Mouse (Mus musculus): ENCODE data around the gene Ubtd2. TPM values are rescaled to one million over a fixed set of nuclear protein-coding genes. Genes with fewer than 3 reads are reported as not detected.

Gene Ubtd2
- polyA plus RNA-seq, 1 experiment from 2014 or later: 88.8 TPM

DNA sequence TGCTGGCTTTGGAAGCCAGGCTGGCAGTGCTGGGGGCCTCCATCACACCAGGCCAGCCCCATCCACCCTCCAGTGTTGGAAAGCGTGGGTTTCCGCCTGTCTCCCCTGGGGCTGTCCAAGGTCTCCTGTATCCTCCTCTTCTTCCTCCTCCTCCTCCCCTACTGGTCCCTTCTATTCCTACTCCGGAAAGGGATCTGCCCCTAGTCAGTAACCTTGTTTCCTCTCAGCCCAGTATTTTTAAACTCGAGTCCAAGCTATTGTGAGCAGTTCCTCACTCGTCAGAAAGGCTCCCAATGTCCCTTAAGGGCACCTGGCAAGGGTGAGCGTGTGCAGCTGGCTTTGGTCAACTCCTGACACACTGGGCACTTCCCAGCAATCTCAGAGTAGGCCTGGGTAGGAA lies 83.3 kb downstream of the Ubtd2 start:
- ATAC-seq (ENCODE audit: insufficient number of reproducible peaks, insufficient read depth, low FRiP score, low TSS enrichment, low read depth): no peak
- 72% methylated on average over 6 of the region's 6 CpGs for WGBS
- H3K27ac ChIP-seq: 0 out of 2 replicates have a peak overlapping the region, but pooled peaks have one; percentile 8

DNA sequence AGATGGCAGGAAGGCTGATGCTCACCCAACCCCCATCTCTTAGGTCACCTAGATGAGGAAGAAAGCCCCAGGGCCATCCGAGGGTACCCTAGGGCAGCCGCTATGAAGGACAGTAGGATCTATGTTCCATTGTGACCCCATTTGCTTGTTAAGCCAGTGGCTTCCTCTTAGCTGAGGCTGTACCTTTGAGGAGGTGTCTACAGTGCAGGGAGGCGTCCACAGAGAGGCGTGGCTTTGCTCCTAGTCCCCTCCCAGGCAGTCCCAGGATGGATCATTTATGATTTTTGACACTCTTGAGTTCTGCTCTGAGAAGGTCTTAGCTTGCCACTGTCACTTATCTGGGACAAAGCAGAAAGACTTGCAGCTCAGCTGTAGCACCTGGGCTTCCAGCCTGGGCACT lies 83.7 kb downstream of the Ubtd2 start:
- 88% methylated on average over 4 of the region's 4 CpGs for WGBS
- no peak overlapping the region for H3K9ac ChIP-seq (replicated peaks)
- no peak for ATAC-seq (ENCODE audit: insufficient number of reproducible peaks, insufficient read depth, low FRiP score, low TSS enrichment, low read depth)
- H3K4me2 ChIP-seq: no peak overlapping the region
- no peak overlapping the region for H3K4me3 ChIP-seq (replicated peaks)
- peaks cover 13% of the 10 kb centered on the region for H3K27me3 ChIP-seq
- no peaks in the 10 kb centered on the region for H3K9me3 ChIP-seq
- 0 out of 2 replicates have a peak overlapping the region, but pooled peaks have one; percentile 8 for H3K27ac ChIP-seq
- peaks cover 20% of the 10 kb centered on the region for H3K4me1 ChIP-seq (replicated peaks)
- no peaks in the 10 kb centered on the region for H3K36me3 ChIP-seq

More for the DNA sequence above, 83.3 kb downstream of the Ubtd2 start:
- Histone ChIP-seq H3K9ac (replicated peaks) (no peak overlapping the region), H3K4me1 (replicated peaks) (peaks cover 24% of the 10 kb centered on the region), H3K27me3 (peaks cover 16% of the 10 kb centered on the region), H3K9me3 (no peaks in the 10 kb centered on the region), H3K4me3 (replicated peaks) (no peak overlapping the region), H3K4me2 (no peak overlapping the region), H3K36me3 (no peaks in the 10 kb centered on the region)

- 80% methylated on average over 7 of the region's 7 CpGs for WGBS
- Histone ChIP-seq H3K4me3 (replicated peaks) (no peak overlapping the region), H3K9me3 (no peaks in the 10 kb centered on the region), H3K27me3 (peaks cover 5% of the 10 kb centered on the region), H3K36me3 (no peaks in the 10 kb centered on the region), H3K27ac (no peak overlapping the region), H3K4me1 (replicated peaks) (peaks cover 15% of the 10 kb centered on the region), H3K4me2 (no peak overlapping the region), H3K9ac (replicated peaks) (no peak overlapping the region)
- no peak for ATAC-seq (ENCODE audit: insufficient number of reproducible peaks, insufficient read depth, low FRiP score, low TSS enrichment, low read depth)
These were observed 84.5 kb downstream of the Ubtd2 start for GRCm38 (mm10) chr11:32539717-32540116.

DNA sequence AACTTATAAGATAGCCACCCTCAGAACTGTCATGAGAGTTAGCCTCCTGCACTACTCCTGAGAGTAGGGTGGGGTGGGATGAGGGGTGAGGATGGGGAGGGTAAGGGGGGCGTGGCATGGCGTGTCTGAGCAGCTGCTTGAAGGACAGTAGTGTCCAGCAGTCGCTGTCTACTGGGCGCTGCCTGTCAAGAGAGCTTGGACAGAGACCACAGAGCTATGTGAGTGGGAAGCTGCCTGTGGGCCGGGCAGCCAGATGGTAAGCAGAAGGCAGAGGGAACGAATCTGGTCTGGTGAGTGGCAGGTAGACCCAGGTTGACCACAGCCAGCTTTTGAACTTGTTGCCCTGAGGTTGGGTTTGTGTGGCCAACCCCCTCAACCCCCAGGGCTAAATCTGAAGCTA lies 85.3 kb downstream of the Ubtd2 start:
- Histone ChIP-seq H3K4me2 (no peak overlapping the region), H3K27ac (no peak overlapping the region), H3K9me3 (no peaks in the 10 kb centered on the region), H3K4me1 (replicated peaks) (peaks cover 15% of the 10 kb centered on the region), H3K36me3 (no peaks in the 10 kb centered on the region), H3K9ac (replicated peaks) (no peak overlapping the region), H3K27me3 (no peaks in the 10 kb centered on the region), H3K4me3 (replicated peaks) (no peak overlapping the region)
- WGBS: 75% methylated on average over 6 of the region's 6 CpGs
- ATAC-seq (ENCODE audit: insufficient number of reproducible peaks, insufficient read depth, low FRiP score, low TSS enrichment, low read depth): no peak

DNA sequence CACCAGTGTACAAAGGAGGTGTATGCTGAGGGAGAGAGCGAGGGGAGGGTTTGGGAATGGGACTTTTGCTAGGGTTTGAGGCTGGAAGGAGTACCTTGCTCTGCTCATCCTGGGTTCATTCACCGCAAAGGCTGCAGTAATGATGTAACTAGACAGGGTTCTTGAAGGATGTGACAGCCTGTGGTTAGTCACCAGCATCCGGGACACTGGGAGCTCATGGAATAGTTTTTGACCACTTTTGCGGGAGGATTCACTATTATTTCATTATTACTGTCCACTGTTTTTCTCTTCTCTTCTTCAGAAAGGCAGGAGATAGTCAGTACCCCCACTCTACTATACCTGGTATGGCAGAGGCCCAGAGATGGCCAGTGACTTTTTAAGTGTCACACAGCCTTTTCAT lies 87.0 kb downstream of the Ubtd2 start:
- no peaks in the 10 kb centered on the region for H3K36me3 ChIP-seq
- no peak overlapping the region for H3K9ac ChIP-seq (replicated peaks)
- H3K4me1 ChIP-seq (replicated peaks): peaks cover 15% of the 10 kb centered on the region
- WGBS: 93% methylated on average over 4 of the region's 4 CpGs
- no peaks in the 10 kb centered on the region for H3K27me3 ChIP-seq
- H3K9me3 ChIP-seq: no peaks in the 10 kb centered on the region
- ATAC-seq (ENCODE audit: insufficient number of reproducible peaks, insufficient read depth, low FRiP score, low TSS enrichment, low read depth): no peak
- no peak overlapping the region for H3K27ac ChIP-seq
- no peak overlapping the region for H3K4me2 ChIP-seq
- H3K4me3 ChIP-seq (replicated peaks): no peak overlapping the region

GRCm38 (mm10) chr11:32542687-32543411 lies 87.7 kb downstream of the Ubtd2 start:
- Histone ChIP-seq H3K9me3 (no peaks in the 10 kb centered on the region), H3K4me3 (replicated peaks) (no peak overlapping the region), H3K27ac (no peak overlapping the region), H3K4me2 (no peak overlapping the region), H3K27me3 (no peaks in the 10 kb centered on the region), H3K36me3 (no peaks in the 10 kb centered on the region), H3K9ac (replicated peaks) (no peak overlapping the region), H3K4me1 (replicated peaks) (peaks cover 19% of the 10 kb centered on the region)
- ATAC-seq (ENCODE audit: insufficient number of reproducible peaks, insufficient read depth, low FRiP score, low TSS enrichment, low read depth): no peak
- WGBS: 50% methylated on average over 3 of the region's 3 CpGs

DNA sequence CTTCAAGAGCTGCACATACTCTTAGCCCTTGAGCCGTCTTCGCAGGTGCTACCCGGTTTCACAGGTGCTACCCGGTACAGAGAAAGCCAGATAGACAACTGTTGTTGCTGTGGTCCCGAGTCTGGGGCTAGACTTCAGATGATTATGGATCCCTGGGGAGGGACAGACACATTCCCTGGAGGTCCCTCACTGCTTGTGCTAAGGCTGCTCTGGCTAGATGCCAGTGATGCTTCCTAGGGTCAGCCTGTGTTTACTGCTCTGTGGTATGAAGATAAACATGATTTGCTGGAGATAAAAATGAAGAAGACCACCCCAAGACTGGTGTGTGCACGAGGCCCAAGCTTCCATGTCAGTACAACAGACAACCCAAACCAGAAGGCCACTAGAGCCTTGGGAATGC lies 88.9 kb downstream of the Ubtd2 start:
- Histone ChIP-seq H3K27me3 (no peaks in the 10 kb centered on the region), H3K4me3 (replicated peaks) (no peak overlapping the region), H3K9ac (replicated peaks) (no peak overlapping the region), H3K4me2 (no peak overlapping the region), H3K9me3 (no peaks in the 10 kb centered on the region), H3K36me3 (no peaks in the 10 kb centered on the region), H3K27ac (no peak overlapping the region), H3K4me1 (replicated peaks) (peaks cover 15% of the 10 kb centered on the region)
- no peak for ATAC-seq (ENCODE audit: insufficient number of reproducible peaks, insufficient read depth, low FRiP score, low TSS enrichment, low read depth)
- 82% methylated on average over 6 of the region's 6 CpGs for WGBS

DNA sequence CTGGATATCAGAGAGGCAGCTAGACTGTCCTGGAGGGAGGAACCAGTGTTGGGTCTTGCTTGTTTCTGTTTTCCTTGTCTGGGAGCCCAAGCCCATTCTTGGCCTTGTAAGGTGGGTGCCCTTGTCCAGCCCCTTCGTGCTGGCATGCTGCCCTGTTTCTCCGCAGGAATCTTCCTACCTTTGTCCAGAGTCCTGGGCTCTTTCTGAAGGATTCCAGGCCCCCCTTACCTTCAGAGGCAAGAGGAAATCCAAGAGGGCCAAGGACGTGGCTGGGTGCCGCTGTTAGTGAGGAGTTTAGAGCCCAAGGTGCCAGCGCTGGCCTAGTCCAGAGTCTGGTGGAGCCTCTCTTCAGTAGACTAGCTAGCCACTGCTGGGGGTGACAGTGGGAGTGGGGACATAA lies 89.3 kb downstream of the Ubtd2 start:
- WGBS: 88% methylated on average over 5 of the region's 5 CpGs
- Histone ChIP-seq H3K27me3 (no peaks in the 10 kb centered on the region), H3K4me3 (replicated peaks) (no peak overlapping the region), H3K4me1 (replicated peaks) (peaks cover 20% of the 10 kb centered on the region), H3K4me2 (no peak overlapping the region), H3K27ac (no peak overlapping the region), H3K9me3 (no peaks in the 10 kb centered on the region), H3K36me3 (no peaks in the 10 kb centered on the region), H3K9ac (replicated peaks) (no peak overlapping the region)
- ATAC-seq (ENCODE audit: insufficient number of reproducible peaks, insufficient read depth, low FRiP score, low TSS enrichment, low read depth): no peak

DNA sequence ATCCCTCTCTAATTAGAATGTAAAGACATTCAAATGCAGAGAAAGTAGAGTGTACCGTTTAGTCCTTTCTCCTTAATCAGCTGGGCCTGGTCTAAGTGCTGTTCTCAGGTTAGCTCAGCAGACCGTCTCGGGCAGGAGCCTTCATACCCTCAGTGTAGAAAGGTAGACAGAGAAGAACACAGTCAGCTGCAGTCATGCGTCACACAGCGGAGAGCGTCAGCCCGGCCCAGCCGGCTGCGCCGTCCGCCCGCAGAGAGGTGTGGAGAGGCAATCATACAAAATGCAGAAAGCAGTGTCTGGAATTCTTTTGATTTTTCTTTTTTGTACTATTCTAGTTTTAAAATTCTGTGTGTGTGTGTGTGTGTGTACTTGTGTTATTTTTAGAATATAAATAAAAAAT lies 90.4 kb downstream of the Ubtd2 start:
- Histone ChIP-seq H3K27me3 (no peaks in the 10 kb centered on the region), H3K27ac (no peak overlapping the region), H3K4me2 (no peak overlapping the region), H3K36me3 (no peaks in the 10 kb centered on the region), H3K9me3 (no peaks in the 10 kb centered on the region), H3K4me3 (replicated peaks) (no peak overlapping the region), H3K9ac (replicated peaks) (no peak overlapping the region), H3K4me1 (replicated peaks) (peaks cover 30% of the 10 kb centered on the region)
- WGBS: 86% methylated on average over 12 of the region's 12 CpGs
- no peak for ATAC-seq (ENCODE audit: insufficient number of reproducible peaks, insufficient read depth, low FRiP score, low TSS enrichment, low read depth)

GRCm38 (mm10) chr11:32546483-32546882 lies 91.3 kb downstream of the Ubtd2 start:
- no peaks in the 10 kb centered on the region for H3K9me3 ChIP-seq
- no peak for ATAC-seq (ENCODE audit: insufficient number of reproducible peaks, insufficient read depth, low FRiP score, low TSS enrichment, low read depth)
- no peak overlapping the region for H3K4me3 ChIP-seq (replicated peaks)
- H3K36me3 ChIP-seq: no peaks in the 10 kb centered on the region
- 84% methylated on average over 5 of the region's 5 CpGs for WGBS
- H3K27me3 ChIP-seq: no peaks in the 10 kb centered on the region
- H3K4me1 ChIP-seq (replicated peaks): peaks cover 39% of the 10 kb centered on the region
- H3K9ac ChIP-seq (replicated peaks): no peak overlapping the region
- no peak overlapping the region for H3K27ac ChIP-seq
- no peak overlapping the region for H3K4me2 ChIP-seq

DNA sequence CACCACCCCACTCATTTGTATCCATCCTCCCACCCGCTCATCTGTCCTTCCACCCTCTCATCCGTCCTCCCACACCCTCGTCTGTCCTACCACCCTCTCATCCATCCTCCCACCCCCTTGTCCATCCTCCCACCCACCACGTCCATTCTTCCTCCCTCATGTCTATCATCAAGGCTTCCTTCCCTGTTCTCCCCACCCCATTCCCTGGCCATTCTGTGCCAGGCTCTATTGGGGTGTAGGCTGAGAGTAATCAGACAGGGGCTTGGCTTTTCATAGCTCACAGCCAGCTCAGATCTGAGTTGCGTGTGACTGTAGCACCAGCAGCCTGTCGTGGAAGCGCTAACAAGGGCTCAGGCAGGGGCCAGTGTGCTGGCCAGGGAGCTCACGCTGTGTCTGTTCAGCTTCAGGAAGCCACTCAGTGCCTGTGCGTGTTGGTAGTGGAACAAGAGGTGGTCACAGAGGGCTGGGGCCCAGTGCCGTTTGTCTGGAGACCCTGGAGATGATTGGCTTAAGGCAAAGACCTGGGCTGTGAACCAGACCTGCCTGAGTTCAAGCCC lies 92.3 kb downstream of the Ubtd2 start:
- Histone ChIP-seq H3K27ac (no peak overlapping the region), H3K4me1 (replicated peaks) (peaks cover 48% of the 10 kb centered on the region), H3K4me3 (replicated peaks) (no peak overlapping the region), H3K4me2 (no peak overlapping the region), H3K36me3 (no peaks in the 10 kb centered on the region), H3K9ac (replicated peaks) (no peak overlapping the region), H3K9me3 (no peaks in the 10 kb centered on the region), H3K27me3 (no peaks in the 10 kb centered on the region)
- no peak for ATAC-seq (ENCODE audit: insufficient number of reproducible peaks, insufficient read depth, low FRiP score, low TSS enrichment, low read depth)
- WGBS: 77% methylated on average over 10 of the region's 10 CpGs

GRCm38 (mm10) chr11:32548240-32548639 lies 93.1 kb downstream of the Ubtd2 start:
- Histone ChIP-seq H3K9ac (replicated peaks) (no peak overlapping the region), H3K27me3 (no peaks in the 10 kb centered on the region), H3K9me3 (no peaks in the 10 kb centered on the region), H3K27ac (no peak overlapping the region), H3K4me3 (replicated peaks) (no peak overlapping the region), H3K4me2 (no peak overlapping the region), H3K4me1 (replicated peaks) (peaks cover 49% of the 10 kb centered on the region), H3K36me3 (no peaks in the 10 kb centered on the region)
- ATAC-seq (ENCODE audit: insufficient number of reproducible peaks, insufficient read depth, low FRiP score, low TSS enrichment, low read depth): no peak
- 78% methylated on average over 4 of the region's 4 CpGs for WGBS
